Mouse (Mus musculus) cortical plate, adult 2 months (tissue): ENCODE results near the gene Kif23.

ENCODE experiments used
- CTCF ChIP-seq: fragments of 200-500 bp; IDR thresholded peaks from 2 replicates; pipeline ENCODE4 v1.5.1; 2011; ENCODE audit warnings: mild to moderate bottlenecking, control low read depth, low read length; ENCODE audit not compliant: insufficient read depth; ENCODE audit errors: extremely low read depth
- POLR2A ChIP-seq: fragments of 200-500 bp; IDR thresholded peaks from 2 replicates; pipeline ENCODE4 v1.6.1; 2011; ENCODE audit warnings: mild to moderate bottlenecking, low read length, control low read depth; ENCODE audit not compliant: insufficient read depth; ENCODE audit errors: extremely low read depth

GRCm38 (mm10) chr9:61990738-61991137 lies 44.2 kb upstream of the Kif23 start:
- TF ChIP-seq CTCF, result no peak
- TF ChIP-seq POLR2A, result no peak
